Mouse (Mus musculus): Measurements from ENCODE around the gene Frmd4b. TPM values are rescaled to one million over a fixed set of nuclear protein-coding genes. Genes with fewer than 3 reads are reported as not detected.
A peak's percentile ranks its signal among the peaks of the same experiment; 100 is the strongest.

The Frmd4b gene
- polyA plus RNA-seq, 1 experiment from 2014 or later: 24.8 TPM

DNA sequence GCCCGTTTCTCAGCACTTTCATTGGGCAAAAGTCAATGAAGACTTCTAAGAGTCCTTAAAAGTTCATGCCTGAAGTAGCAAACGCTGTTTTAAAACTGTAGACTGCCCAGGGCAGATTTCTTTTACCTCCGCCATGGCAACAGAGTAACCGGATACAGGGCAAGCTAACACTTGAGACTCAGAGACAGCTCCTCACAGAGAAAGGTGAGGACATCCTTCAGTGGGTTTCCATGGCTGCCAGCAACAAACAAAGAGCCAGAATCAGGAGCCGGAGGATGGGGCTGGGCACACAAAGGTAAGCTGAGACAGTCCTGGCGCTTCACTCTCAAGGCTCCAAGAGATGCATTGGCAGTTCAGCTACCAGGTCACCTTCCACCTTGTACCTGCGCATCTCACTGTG is 260.7 kb downstream of the Frmd4b start:
- Histone ChIP-seq H3K9me3 (replicated peaks) (peaks cover 7% of the 10 kb centered on the region; the same call in 1 of the 2 replicates), H3K4me3 (no peak overlapping the region), H3K27ac (replicated peaks) (no peak overlapping the region), H3K27me3 (ENCODE audit: low read depth, poor library complexity, severe bottlenecking) (peaks cover 26% of the 10 kb centered on the region), H3K36me3 (peaks cover 10% of the 10 kb centered on the region), H3K4me1 (peaks cover 55% of the 10 kb centered on the region)
- DNase-seq (ENCODE audit: low spot score): no peak
- 53% methylated on average over 7 of the region's 7 CpGs for WGBS

DNA sequence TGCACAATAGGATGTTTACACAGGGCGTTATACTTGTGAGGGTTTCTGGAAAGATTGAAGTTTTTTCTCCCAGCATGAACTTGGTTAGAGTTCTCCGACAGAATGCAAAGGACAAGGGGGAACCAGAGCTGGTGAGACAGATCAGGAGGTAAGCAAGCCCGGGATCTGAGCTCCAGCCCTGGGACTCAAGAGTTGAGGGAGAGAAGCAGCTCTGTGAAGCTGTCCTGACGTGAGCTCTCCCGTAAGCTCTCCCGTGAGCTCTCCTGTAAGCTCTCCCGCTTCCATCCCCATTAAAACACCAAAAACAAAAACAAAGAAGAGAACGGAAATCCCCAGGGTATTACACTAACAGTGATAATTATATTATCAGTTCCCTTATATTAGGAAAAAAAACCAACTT is 262.2 kb downstream of the Frmd4b start:
- Histone ChIP-seq H3K4me3 (peak overlapping the region; percentile 26; the same call in 1 of the 2 replicates), H3K4me1 (peaks cover 69% of the 10 kb centered on the region), H3K36me3 (no peaks in the 10 kb centered on the region), H3K27me3 (ENCODE audit: low read depth, poor library complexity, severe bottlenecking) (peaks cover 39% of the 10 kb centered on the region), H3K27ac (replicated peaks) (peak overlapping the region; percentile 59), H3K9me3 (replicated peaks) (no peaks in the 10 kb centered on the region)
- DNase-seq (ENCODE audit: low spot score): peak; percentile 22
- WGBS: 3% methylated on average over 8 of the region's 8 CpGs

DNA sequence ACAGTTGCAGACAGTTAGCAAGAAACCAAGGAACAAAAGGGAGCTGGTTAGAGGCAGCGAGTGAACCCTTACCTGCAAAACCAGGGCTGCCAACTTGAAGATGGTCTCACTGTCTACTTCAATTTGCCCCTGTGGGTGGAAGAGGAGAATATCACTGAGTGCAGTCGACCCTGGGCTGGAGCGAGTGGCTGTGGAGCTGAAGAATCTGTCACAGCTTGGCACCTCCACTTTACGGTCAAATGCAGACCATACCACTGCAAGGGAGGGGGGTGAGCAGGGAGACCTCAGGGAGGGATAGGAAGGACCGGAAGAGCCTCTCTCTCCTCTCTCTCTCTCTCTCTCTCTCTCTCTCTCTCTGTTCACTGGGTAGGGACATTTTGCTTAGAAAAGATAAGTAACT is 263.4 kb downstream of the Frmd4b start:
- Histone ChIP-seq H3K4me3 (peak overlapping the region; percentile 48), H3K4me1 (peaks cover 82% of the 10 kb centered on the region), H3K27ac (replicated peaks) (peak overlapping the region; percentile 70), H3K9me3 (replicated peaks) (no peaks in the 10 kb centered on the region), H3K36me3 (peaks cover 3% of the 10 kb centered on the region; the same call in 1 of the 2 replicates), H3K27me3 (ENCODE audit: low read depth, poor library complexity, severe bottlenecking) (peaks cover 51% of the 10 kb centered on the region)
- DNase-seq (ENCODE audit: low spot score): peak; percentile 61
- 9% methylated on average over 5 of the region's 5 CpGs for WGBS

DNA sequence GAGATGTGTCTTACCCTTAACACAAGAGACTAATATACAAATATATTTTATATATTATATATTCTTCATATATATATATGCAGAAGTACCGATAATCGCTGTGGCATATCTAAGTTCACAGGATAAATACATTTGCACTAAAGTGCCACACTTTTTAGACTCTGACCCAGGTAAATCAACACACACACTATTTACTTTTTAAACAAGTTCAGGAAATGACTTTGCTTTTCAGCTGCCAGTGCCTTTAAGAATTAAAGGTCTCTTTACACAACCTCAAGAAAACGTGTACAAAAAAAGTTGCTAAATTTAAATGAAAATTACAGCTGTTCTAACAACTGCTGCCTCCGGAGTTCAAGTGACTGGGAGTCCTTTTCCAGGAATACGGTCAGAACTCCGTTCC is 264.0 kb downstream of the Frmd4b start:
- no peak for DNase-seq (ENCODE audit: low spot score)
- peaks cover 83% of the 10 kb centered on the region for H3K4me1 ChIP-seq
- H3K4me3 ChIP-seq: peak overlapping the region; percentile 48
- H3K27me3 ChIP-seq (ENCODE audit: low read depth, poor library complexity, severe bottlenecking): peaks cover 49% of the 10 kb centered on the region
- no peaks in the 10 kb centered on the region for H3K9me3 ChIP-seq (replicated peaks)
- H3K27ac ChIP-seq (replicated peaks): peak overlapping the region; percentile 70
- 46% methylated on average over 6 of the region's 6 CpGs for WGBS
- peaks cover 5% of the 10 kb centered on the region; the same call in 1 of the 2 replicates for H3K36me3 ChIP-seq

DNA sequence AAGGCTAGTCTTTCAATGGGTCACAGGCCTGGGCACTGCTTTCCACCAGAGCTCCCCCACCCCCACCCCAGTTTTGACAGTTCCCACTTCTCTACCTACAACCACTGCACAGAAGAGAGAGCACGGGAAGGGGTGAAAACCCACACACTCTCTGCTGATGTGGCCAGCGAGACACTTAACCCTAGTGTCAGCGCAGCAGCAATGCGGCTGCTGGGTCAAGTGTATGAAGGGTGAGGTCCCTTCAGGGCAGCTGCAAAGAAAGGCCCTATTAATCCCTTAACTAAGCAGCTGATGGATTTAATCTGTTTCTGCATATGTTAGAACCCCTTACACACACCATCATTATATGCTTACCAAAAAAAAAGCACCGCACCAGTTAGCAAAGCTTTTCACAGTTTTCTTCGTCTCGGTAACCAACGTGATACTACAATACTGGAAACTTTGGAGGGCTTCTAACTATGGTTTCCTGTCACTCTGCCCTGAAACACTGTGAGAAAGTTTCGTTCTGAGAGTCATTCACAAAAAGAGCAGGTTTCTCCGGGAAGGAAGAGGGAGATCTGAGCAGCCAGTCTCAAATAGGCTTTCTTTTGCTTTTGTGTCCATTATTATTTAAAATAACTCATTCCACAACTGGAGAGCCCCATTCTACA is 264.7 kb downstream of the Frmd4b start:
- peaks cover 9% of the 10 kb centered on the region for H3K36me3 ChIP-seq
- peaks cover 83% of the 10 kb centered on the region for H3K4me1 ChIP-seq
- peak; percentile 59 for DNase-seq (ENCODE audit: low spot score)
- H3K27me3 ChIP-seq (ENCODE audit: low read depth, poor library complexity, severe bottlenecking): peaks cover 49% of the 10 kb centered on the region
- WGBS: 14% methylated on average over 10 of the region's 10 CpGs
- peak overlapping the region; percentile 48 for H3K4me3 ChIP-seq
- peak overlapping the region; percentile 57; the same call in 1 of the 2 replicates for H3K27ac ChIP-seq (replicated peaks)
- H3K9me3 ChIP-seq (replicated peaks): no peaks in the 10 kb centered on the region

DNA sequence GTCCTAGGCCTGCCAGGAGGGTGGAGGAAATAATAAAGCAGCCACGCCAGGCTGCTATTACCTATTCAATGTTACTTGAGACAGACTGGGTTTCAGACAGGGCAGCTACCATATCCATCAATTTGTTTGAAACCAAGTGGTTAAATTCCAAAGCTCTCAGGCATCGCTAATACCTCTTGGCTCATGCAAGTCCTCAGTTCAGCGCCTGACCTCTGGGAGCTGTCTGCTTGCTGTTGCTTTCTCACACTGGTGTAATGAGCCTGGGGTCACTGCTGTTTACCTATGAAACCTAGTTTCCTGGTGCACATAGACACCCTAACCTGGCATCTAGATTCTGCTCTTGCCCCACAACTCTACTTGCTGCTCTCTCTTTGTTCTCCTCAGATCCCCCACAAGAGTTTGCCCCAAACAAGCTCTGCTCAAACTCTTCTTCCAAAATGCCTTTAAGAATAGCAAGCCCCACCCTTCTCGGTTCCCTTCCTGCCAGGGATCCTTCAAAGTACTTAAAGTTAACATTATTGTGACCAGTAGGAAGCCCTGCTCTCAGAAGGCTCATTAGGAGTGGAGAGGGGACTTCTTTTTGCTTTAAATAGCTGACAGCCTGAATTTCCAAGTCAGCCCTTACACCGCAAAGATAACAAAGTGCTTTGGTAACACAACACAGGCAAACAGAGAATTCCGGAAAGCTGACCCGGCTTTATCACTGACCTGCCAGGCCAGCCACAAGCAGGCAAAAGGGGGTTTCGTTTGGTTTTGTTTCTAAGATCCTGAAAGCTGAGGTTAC is 267.8 kb downstream of the Frmd4b start:
- peak; percentile 21 for DNase-seq (ENCODE audit: low spot score)
- WGBS: 31% methylated on average over 8 of the region's 8 CpGs
- no peak overlapping the region for H3K27ac ChIP-seq (replicated peaks)
- H3K9me3 ChIP-seq (replicated peaks): no peaks in the 10 kb centered on the region
- peaks cover 32% of the 10 kb centered on the region for H3K27me3 ChIP-seq (ENCODE audit: low read depth, poor library complexity, severe bottlenecking)
- H3K4me1 ChIP-seq: peaks cover 60% of the 10 kb centered on the region
- H3K36me3 ChIP-seq: peaks cover 20% of the 10 kb centered on the region
- H3K4me3 ChIP-seq: no peak overlapping the region

DNA sequence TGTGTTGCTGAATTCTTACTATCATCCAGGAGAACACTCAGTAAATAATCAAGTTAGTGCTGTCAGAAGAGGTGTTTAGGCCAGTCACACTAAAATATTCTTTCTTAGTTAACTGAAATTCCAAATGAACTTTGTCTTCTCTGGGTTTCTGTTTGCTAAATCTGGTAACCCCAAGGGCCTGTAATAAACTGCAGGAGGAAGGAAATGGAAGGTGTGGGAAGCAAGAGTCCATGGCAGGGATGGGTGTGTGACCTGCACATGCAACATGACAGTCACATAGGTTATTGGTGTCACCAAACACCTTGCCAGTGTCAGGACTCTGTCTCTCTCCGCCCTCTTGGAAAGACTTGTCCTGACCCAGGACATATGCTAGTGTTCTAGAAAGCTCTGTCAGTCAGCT is 270.4 kb downstream of the Frmd4b start:
- H3K4me3 ChIP-seq: no peak overlapping the region
- 97% methylated on average over 1 of the region's 1 CpGs for WGBS
- no peak for DNase-seq (ENCODE audit: low spot score)

DNA sequence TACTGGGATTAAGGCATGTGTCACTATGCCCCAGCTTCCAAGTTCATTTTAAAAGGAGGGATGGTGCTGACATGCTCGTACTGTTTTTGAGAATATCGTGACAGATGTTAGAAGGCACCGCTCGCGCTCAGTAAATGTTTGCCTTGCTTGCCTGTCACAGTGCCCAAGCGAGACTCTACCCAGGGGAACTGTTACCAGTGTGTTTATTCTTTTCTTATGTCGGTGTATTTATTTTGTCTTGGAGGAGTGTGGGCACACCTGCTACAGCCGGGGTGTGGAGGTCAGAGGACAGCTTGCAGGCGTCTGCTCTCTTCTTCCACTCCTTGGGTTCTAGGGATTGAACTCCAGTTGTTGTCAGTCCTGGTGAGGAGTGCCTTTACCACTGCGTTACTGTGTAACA is 270.8 kb downstream of the Frmd4b start:
- no peak for DNase-seq (ENCODE audit: low spot score)
- Histone ChIP-seq H3K36me3 (peaks cover 20% of the 10 kb centered on the region), H3K4me1 (peaks cover 31% of the 10 kb centered on the region), H3K27ac (replicated peaks) (no peak overlapping the region), H3K27me3 (ENCODE audit: low read depth, poor library complexity, severe bottlenecking) (peaks cover 26% of the 10 kb centered on the region), H3K4me3 (no peak overlapping the region), H3K9me3 (replicated peaks) (no peaks in the 10 kb centered on the region)
- 79% methylated on average over 10 of the region's 10 CpGs for WGBS

More for the DNA sequence above, 270.4 kb downstream of the Frmd4b start:
- H3K27me3 ChIP-seq (ENCODE audit: low read depth, poor library complexity, severe bottlenecking): peaks cover 30% of the 10 kb centered on the region
- no peak overlapping the region for H3K27ac ChIP-seq (replicated peaks)
- peaks cover 35% of the 10 kb centered on the region for H3K4me1 ChIP-seq
- H3K9me3 ChIP-seq (replicated peaks): no peaks in the 10 kb centered on the region
- peaks cover 20% of the 10 kb centered on the region for H3K36me3 ChIP-seq

DNA sequence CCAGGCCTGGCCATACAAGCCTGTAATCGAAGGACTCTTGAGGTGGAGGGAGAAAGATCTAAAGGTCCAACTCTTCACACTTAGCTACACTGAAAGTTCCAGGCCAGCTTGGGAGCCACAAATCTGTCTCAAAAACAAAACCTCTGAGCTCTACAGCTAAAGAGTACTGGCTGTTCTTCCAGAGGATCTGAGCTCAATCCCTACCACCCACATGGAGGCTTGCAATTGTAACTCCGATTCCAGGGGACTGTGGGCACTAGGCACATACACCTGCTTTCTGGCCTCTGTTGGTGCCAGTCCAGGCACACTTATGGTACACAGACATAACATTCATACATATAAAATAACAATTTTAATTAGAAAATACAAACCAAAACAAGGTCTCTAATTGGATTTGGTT is 271.4 kb downstream of the Frmd4b start:
- Histone ChIP-seq H3K4me3 (no peak overlapping the region), H3K27ac (replicated peaks) (no peak overlapping the region), H3K36me3 (peaks cover 20% of the 10 kb centered on the region), H3K4me1 (peaks cover 25% of the 10 kb centered on the region), H3K9me3 (replicated peaks) (no peaks in the 10 kb centered on the region), H3K27me3 (ENCODE audit: low read depth, poor library complexity, severe bottlenecking) (peaks cover 20% of the 10 kb centered on the region; the same call in 1 of the 2 replicates)
- 92% methylated on average over 2 of the region's 2 CpGs for WGBS
- DNase-seq (ENCODE audit: low spot score): no peak

DNA sequence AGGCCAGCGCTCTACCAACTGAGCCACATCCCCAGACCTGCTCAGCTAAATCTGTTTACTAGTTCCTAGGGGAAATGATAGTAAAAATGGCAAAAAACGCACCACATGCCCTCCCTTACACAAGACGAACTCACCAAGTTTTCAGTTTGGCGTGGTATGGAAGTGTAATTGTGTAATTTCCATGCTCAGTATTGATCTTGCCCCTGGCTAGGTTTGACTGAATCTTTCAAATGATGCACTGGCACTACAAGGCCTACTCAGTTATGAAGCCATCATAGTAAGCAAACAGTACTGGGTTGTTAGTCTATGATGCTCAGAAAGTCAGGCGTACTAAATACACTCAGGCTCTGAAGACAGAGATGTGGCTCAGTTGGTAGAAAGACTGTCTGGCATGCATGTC is 275.2 kb downstream of the Frmd4b start:
- Histone ChIP-seq H3K4me1 (peaks cover 29% of the 10 kb centered on the region), H3K27ac (replicated peaks) (no peak overlapping the region), H3K27me3 (ENCODE audit: low read depth, poor library complexity, severe bottlenecking) (no peaks in the 10 kb centered on the region), H3K4me3 (no peak overlapping the region), H3K9me3 (replicated peaks) (no peaks in the 10 kb centered on the region), H3K36me3 (peaks cover 14% of the 10 kb centered on the region; the same call in 1 of the 2 replicates)
- no peak for DNase-seq (ENCODE audit: low spot score)
- 94% methylated on average over 5 of the region's 5 CpGs for WGBS

DNA sequence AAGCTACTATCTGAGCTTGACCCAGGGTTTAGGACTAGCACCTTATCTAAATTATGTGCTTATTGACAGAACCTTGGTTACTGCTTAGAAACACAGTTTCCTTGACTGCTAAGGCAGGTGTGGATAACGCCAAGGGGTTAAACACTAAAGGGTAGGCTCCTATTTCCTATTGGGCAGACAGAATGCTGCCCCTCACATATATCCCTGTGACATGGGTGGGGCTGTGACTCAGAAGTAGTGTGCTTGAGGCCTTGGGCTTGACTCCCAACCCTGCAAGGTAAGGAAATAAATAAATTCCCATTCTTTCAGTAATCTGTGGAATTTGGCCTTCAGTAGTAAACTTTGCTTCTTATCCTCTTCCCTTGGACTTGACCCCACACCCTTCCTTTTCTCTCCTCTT is 275.7 kb downstream of the Frmd4b start:
- 93% methylated on average over 1 of the region's 1 CpGs for WGBS
- no peaks in the 10 kb centered on the region for H3K9me3 ChIP-seq (replicated peaks)
- H3K27me3 ChIP-seq (ENCODE audit: low read depth, poor library complexity, severe bottlenecking): no peaks in the 10 kb centered on the region
- H3K4me1 ChIP-seq: peaks cover 29% of the 10 kb centered on the region
- no peak for DNase-seq (ENCODE audit: low spot score)
- H3K27ac ChIP-seq (replicated peaks): no peak overlapping the region
- H3K36me3 ChIP-seq: peaks cover 9% of the 10 kb centered on the region; the same call in 1 of the 2 replicates
- no peak overlapping the region for H3K4me3 ChIP-seq

DNA sequence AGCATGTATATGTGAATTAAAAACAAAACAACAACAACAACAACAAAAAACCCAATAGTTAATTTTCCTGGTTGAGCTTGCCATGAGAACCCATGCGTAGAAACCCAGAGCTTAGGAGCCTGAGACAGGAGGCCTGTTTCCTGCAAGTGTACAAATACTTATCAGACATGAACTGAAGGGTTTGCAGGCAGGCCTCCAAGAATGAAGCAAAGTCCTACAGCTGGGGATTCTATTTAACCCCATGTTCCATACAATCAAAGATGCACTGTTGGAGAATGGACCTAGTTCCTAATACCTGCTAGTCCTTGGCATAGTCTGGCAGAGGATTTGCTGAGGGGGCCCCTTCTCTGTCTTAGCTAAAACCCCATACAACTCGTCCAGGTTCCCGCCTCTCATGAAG is 276.2 kb downstream of the Frmd4b start:
- DNase-seq (ENCODE audit: low spot score): no peak
- Histone ChIP-seq H3K9me3 (replicated peaks) (no peaks in the 10 kb centered on the region), H3K4me1 (peaks cover 29% of the 10 kb centered on the region), H3K4me3 (no peak overlapping the region), H3K27me3 (ENCODE audit: low read depth, poor library complexity, severe bottlenecking) (no peaks in the 10 kb centered on the region), H3K27ac (replicated peaks) (no peak overlapping the region), H3K36me3 (peaks cover 5% of the 10 kb centered on the region; the same call in 1 of the 2 replicates)
- 88% methylated on average over 3 of the region's 3 CpGs for WGBS
